Mouse (Mus musculus) CD4-positive, CD25-positive, alpha-beta regulatory T cell, adult 2 months (primary cell): ENCODE measurements around the gene Ttc7b.
A peak's percentile ranks its signal among the peaks of the same experiment; 100 is the strongest.

ENCODE experiments used
- DNase-seq: peaks from one replicate; pipeline ENCODE4 v3.0.0-alpha.2; 2012; ENCODE audit warnings: low read depth, low spot score

Ttc7b gene

DNA sequence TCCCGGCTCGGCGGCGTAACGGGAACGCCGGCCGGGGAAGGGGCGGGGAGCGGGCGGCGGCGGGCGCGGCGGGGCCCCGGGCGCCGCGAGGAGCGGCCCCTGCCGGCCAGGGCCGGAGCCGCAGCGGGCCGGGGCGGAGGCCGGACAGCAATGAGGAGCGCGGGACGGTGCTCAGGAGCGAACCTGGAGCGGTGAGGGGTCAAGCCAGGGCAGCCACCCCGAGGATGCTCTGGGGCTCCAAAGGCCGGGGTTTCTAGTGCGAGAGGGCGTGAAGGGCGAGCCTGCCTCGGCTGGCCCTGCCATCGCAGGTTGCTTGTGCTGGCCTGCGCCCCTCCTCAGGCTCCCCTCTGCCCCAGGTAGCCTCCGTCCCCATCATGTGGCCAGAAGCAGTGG, at the start of gene Ttc7b:
Ttc7b (minus strand) TSS at position 33 of the 393 bp plus-strand sequence.
- DNase-seq = peak; percentile 68

DNA sequence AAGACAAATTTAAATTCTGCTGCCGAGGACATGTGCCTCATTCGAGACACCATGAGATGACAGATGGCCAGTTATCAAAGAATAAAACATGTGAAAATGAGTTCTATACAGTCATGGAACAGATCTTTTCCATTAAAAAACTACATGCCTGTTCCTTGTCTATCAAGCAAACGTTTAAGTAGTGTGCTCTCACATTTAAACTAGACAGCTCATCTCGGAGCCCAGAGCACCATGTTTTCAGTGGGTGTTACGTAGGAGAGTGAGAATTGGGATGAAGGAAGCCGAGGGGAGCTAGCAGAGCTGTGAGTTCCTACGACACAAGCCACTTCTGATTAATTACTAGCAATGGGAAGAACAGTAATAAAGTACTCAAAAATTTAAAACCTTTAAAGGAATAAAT, 48.2 kb upstream of the Ttc7b start:
- no peak for DNase-seq

DNA sequence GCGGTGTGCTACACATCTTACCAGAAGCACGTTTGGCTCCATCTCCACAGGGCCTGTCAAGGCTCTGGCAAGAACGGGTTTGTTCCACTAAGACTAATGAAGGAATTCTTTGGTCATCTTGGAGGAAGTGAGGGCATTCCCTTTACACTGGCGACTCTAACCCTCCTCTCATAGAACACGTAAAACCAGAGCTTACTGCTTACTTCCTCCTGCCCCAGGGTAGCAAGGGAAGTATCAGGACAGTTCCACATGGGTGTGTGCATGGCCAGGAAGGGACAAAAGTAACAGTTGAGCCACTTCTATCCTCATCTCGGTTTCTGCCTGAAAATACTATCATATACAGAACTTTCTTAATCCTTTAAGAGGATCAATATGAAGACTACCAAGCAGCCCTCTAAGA, 47.5 kb upstream of the Ttc7b start:
- no peak for DNase-seq

DNA sequence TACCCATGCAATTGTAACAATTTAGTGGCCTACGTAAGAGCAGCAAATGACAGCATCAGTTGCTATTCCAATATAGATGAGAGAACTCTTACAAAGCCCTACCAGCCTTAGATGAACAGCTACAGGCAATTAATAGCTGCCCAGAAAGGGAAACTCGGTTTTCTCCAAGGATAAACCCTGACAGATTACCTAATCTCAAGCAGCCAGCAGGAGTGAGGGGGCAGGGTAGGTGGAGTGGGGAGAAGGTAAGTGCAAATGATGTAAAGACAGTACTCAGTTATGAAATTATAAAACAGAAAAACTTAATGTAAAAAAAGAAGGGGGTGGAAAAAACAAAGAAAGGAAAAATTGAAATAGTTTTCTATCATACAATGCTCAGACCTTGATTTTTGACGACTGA, 47.0 kb upstream of the Ttc7b start:
- DNase-seq = no peak

DNA sequence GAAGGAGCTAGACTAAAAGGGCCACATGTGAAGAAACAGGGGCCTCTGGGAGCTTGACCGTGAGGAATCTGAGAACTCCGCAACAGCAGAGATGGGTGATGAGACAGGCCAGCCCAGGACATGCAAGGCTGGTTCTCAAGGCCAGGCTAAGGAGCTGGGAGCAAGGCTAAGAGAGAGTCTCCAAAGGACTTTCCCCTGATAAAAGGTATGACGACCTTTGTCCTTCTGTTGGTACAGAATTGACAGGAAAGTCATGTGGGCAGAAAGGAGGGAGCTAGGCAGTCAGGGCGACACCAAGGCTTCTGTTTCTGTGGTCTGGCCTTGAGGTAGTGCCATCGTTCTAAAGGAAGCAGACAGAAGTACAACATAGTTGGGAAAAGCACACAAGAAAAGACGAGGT, 33.0 kb upstream of the Ttc7b start:
- DNase-seq = no peak

DNA sequence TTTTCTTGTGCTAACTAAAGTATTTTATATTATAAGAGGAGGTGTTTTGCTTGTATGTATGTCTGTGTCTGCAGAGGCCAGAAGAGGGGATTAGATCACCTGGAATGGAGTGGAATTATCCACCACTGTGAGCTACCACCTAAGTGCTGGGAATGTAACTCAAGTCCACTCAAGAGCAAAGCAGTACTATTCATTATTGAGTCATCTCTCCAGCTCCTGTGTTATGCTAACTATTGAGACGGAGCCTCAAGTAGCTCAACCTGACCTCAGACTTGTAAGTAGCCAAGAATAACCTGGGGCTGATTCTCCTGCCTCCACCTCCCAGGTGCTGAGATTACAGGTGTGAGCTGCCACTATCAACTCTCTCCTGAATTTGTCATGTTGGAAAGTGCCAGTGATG, 31.3 kb upstream of the Ttc7b start:
- DNase-seq = no peak

DNA sequence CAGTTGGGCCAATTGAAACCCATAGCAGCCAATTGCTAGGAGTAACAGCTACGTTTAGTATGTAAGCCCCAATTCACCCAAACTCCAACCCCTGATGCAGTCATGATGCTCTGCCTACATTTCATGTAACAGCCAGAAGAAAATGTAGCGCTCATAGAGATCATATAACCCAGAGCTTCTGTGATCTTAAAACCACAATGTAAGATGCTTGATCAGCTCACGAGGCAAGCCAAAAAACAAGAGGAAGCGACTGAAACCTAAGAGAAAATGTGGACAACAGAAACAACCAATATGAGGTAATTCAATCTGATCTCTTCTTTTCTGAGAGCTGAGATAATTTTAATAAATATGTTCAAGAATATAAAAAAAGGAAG, 23.6 kb upstream of the Ttc7b start:
- DNase-seq = no peak

DNA sequence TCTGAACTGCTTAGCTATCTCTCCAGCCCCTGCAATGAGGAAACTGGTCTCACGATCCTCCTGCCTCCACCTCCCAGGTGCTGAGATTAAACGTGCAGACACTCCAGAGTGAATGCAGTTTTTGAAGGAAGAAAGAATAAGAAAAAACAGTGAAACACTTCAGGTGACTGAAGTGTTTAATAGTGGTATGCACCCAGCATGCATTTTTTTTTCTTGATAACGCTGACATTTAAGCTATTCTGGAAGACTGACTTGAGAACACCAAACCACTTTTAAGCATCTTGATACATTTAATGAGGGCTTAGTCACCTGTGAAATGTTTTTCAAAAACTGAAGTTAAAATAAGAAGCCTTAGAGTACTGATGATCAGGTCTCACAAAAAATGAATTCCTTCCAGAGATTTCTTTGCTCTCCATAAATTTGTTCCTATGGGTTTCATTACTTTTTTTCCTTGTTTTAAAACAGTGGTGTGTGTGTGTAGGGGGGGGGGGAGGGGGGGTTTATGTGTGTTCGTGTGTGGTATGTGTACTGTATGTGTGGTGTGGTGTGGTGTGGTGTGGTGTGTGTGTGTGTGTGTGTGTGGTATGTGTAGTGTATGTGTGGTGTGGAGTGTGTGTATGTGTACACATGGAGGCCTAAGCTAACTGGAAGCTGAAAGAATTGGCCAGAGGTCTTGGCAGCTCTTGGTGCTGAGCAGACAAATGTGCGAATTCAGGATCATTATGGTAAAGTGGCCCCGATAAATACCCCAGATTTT, 23.0 kb upstream of the Ttc7b start:
- no peak for DNase-seq

DNA sequence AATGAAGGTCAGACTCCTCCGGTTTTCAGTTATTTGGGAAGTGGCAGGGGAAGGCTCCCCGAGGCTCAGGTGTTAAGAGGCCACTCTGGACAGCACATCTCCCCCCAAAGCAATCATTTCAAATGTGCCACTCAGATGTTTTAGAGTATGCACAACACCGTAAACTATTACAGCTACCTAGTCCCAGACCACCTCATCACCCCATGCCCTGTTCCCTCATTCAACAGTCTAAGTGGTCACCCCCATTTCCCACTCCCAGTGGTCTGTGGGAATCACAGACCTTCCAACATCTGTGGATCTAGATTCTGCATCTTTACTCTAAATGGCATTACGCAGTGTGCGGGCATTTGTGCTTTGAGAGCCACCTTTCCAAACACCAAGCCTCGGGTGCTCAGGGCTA, 21.9 kb upstream of the Ttc7b start:
- no peak for DNase-seq

DNA sequence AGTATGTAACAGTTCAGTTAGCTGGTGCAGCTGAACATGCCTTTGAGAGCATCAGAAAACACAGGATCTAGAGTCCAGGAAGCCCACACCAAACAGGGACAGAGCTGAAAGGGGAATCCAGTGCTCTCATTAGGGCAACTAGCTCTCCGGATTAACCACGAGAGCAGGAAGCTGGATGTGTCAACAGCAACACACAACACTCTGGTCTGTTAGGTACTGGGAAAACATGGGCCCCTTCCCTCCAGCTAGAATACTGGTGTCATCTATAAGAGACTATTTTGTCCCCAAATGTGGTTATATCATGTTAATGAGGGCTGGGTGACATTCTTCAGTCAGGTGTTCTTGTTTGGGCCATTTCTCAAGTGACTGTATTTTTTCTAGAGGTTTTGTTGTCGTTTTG, 21.4 kb upstream of the Ttc7b start:
- DNase-seq = no peak

DNA sequence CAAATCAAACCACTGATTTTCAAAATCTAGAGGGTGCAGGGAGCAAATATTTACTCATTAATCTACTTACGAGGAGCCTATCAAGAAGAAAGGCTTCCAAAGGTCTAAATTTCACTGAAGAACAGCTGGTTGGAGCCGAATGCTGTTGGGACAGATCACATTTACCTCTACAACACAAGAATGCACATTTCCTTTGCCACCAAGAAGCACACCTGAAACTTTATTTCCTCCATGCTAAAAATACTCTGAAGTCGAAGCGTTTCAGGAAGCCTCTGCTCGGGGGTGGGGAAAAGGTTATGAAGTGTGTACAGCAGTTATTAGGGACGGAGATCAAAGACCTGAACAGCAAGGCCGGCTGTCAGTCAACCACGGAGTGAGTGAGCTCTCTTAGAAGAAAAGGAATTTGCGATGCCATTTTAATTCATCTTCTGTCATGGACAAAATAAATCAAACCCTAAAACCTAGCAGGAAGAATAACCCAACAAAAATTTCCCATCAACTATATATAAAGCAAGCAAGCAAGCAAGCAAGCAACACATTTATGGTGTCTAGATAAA, 18.6 kb upstream of the Ttc7b start:
- no peak for DNase-seq

DNA sequence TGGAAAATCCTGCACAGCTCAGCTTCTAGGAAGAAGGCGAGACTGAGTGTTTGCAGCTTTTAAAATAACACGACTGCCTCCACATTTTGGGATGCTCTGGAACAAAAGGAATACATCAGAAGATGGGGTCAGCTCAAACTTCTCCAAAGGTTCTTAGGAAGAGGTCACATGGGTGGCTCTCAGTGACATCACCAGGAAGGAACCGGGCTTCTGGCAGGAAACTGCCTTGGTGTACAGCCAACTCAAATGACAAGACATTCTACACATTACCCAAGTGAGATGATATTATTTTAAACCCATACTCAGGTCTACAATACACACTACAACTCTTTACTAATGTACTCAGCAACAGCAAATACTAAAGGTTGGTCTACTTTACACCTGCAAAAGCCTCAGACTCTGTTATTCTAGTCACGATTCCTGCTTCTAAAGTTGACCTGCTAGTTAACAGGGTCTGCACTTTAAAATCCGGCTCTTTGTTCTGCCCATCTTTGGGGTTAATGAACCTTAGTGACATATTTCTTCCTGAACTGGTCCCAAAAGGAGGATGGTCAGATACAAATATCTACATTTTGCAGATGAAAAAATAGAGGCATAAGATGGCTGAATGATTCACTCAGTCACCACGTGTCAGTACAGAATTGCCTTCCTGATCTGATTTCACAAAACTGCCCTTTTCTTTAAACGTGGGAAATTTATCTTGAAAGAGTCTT, 18.0 kb upstream of the Ttc7b start:
- DNase-seq = no peak

DNA sequence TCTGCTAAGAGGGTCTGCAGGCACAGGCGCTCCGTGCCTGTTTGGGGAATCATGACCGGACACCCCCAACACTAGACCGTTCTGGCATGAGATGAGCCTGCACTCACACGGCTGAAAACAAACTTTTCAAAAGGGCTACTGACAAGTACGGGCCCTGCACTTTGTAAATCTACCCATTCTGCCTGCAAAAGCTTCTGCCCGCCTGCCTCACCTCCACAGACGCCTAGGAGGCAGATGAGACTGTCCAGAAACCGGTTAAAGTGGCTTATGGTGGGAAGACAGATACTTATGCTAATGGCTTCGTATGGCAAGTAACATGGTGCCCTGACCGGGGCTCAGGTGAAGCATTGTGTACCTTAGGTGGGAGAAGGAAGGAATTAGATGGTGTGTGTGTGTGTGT, 16.5 kb upstream of the Ttc7b start:
- no peak for DNase-seq

DNA sequence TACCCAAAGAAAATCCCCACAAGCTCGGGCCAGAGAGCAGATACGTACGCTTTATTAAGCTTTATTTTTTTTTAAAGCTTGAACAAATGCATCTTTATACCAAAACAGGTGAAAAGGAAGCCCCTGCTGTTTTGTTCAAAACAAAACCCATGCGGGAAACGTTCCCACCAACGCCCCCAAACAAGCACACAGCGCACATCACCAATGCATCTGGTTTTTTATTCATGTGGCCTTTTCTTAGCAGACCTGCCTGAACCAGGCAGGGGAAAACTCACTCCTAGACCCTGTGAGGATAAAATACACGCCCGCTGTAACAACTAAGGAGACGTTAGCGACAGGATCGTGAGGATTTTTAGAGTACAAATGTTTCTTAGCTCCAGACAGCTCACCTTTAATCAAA, 14.4 kb upstream of the Ttc7b start:
- no peak for DNase-seq

DNA sequence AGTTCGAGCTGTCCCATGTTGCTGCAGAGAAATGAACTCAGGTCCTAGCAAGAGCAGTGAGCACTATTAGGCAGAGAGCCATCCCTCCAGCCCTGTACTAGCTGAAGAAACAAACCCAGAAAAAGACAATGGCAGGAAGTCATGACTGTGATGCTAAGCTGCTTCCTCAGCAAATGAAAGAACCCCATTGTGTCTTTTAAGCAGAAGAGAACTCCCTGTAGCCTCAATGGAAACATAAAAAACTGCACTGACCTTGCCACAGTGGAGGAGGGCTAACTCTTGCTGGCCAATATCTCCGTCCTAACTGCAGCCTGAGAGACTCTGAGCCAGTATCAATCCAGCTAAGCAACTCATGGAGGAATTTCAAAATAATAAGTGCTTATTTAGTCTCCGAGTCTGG, 13.4 kb upstream of the Ttc7b start:
- DNase-seq = no peak

DNA sequence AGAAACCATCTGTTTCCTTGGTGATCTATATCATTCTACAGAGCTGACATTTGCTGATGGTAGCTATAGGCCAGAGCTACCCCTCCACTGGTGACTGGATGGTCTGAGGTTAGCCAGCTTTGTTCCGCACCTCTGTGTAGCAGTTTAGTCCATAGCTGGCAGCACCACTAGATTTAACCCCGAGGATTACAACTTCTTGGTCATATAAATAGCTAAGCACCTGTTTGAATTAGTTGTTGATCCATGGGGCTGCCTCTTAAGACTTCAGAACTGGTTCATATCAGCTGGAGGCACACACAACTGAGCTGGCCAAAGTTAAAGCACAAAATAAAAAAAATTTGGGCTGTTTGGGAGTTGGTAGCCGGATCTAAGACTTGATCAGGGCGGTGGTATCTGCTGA, 12.6 kb upstream of the Ttc7b start:
- no peak for DNase-seq

DNA sequence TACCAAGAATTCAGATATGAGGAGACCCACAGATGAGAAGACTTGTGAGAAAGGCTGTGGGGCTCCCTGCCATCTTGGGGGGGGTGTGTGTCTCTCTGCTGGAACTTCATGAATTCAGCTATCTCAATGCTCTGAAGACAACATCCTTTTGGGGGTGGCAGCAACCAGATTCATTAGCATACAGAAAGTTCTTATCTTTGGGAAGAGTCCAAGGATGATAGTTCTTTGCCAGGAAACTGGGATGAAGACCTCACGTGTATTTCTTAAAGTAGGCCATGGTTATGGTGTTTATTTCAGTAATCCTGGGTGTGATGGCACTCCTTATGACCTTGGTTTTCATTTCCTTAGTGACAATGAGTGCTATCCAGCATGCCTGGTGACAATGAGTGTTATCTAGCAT, 11.1 kb upstream of the Ttc7b start:
- DNase-seq = no peak

DNA sequence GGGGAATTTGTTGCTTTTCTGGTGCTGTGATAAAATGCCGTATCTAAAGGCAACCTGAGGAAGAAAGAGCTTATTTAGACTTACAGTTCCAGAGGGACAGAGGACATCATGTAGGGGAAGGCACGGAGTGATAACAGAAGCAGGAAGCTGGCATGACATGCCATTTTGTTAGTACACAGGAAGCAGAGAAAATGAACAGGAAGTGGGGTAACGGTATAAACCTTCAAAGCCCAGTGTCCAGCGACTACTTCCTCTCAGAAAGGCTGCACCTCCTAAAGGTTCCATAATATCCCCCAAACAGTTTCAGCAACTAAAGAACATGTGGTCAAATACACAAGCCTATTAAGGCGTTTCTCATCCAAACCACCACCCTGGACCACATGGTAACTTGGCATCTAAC, 10.2 kb upstream of the Ttc7b start:
- peak; percentile 30 for DNase-seq

DNA sequence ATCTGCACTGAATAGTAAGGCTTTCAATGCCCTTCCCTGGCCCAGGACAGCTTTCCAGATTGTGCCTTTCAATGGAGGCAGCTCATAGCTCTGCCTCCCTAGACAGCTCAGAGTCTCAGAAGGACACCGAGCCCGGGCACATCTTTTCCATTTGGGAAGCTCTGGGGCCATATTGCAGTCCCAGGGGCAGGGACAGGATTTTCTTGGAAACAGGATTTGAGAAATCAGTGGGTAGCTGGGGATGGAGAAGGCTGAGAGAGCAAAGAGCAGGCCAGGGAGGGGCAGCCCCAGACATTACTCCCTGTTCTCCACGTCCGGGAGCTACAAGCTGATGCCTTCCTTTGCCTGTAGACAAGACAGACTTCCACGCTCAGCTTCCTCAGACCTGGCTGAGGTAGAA, 9.0 kb upstream of the Ttc7b start:
- no peak for DNase-seq

DNA sequence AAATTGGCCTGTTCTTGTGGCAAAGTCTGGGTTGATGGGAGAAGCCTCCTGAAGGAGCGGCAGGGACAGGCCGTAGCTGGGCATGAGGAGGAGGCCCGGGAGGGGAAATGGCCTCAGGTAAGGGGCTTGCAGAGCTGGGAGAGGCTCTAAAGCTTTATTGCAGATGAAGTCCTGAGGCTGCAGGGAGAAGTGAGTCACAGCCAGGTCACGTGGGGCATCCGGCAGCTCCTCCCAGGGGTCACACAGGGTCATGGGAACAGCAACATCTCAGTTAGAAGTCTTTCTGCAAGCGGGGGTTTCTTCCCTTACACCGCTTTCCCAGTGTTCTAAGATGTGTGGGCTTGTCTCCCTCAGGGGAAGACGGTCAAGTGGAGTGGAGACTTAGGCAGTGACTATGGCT, 8.5 kb upstream of the Ttc7b start:
- DNase-seq = no peak

DNA sequence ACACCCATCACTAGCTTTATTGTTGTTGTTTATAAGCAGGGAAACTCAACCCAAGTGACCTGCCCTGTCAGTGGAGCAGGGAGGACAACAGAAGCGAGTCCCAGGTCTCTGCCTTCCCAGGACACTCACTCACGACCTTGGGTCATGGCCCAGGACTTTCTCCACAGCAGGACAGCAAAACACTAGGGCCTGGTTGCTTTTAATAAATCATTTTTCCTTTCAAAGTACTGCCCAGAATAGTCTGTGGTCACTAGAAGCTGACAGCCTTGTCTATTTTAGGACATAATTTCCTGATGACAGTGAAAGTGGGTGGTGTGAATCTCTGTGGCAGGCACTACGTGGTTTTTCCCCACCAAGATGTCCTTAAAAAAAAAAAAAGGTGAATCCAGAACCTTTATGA, 7.6 kb upstream of the Ttc7b start:
- DNase-seq = no peak

DNA sequence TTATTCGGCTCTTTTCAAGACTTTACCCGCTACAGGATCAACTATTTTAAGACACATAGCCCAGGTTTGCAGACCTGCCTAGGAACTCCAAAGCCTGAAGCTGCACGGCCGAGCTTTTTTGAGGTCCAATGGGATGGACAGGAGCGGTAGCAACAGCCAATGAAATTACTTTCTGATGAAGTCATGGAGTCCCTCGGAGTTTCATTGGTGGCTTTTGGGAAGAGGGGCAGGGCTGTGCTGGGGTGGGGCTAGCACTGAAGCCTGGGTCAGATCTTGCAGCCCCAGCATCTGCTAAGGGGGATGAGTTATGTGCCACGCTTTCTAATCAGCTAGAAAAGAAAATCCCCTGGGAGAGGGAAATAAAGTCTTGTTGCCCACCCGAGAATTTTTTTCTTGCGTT, 7.1 kb upstream of the Ttc7b start:
- peak; percentile 29 for DNase-seq

DNA sequence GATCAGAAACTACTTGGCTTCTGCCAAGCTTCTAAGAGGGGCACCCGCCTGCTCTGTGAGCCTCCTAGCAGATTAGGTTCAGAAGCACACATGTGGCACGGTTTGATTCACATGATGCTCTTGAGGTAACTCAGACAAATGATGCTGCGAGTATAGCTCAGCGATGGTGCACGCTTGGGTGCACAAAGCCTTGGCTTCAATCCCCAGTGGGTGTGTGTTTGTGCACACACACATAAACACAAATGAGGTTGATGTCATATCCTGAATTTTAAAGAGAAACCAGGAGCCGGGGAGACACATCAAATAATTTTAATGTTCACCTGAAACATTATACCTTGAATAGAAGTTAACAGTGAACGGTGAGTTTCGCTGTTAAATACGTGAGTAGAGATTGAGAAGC, 6.6 kb upstream of the Ttc7b start:
- DNase-seq = no peak
